Mouse (Mus musculus) embryonic fibroblast, embryonic 13.5 days (primary cell): ENCODE data around the gene Dnah8.

ENCODE experiments used
- CTCF ChIP-seq: IDR thresholded peaks from 2 replicates; pipeline ENCODE4 v1.5.1; 2011; ENCODE audit warnings: mild to moderate bottlenecking, control low read depth, low read length, moderate library complexity, borderline replicate concordance; ENCODE audit not compliant: insufficient read depth
- POLR2A ChIP-seq: IDR thresholded peaks from 2 replicates; pipeline ENCODE4 v1.6.1; 2011; ENCODE audit warnings: low read depth, mild to moderate bottlenecking, control low read depth, low read length, moderate library complexity

- TF ChIP-seq POLR2A (no peak), CTCF (no peak)
Observed at GRCm38 (mm10) chr17:30752370-30752818, 128.2 kb downstream of the Dnah8 start.
